Mouse (Mus musculus): Measurements from ENCODE around the gene Them7. TPM values are rescaled to one million over a fixed set of nuclear protein-coding genes. Genes with fewer than 3 reads are reported as not detected.

Them7 gene
- not detected for polyA plus RNA-seq (2017; shearing (Covaris generic))

GRCm38 (mm10) chr2:105224134-105224986 lies at the start of gene Them7:
TSS of gene Them7 (plus strand) at chr2:105224320.

GRCm38 (mm10) chr2:105399085-105399891 lies 175.2 kb downstream of the Them7 start, which contains the start of gene Rcn1:
TSS of gene Rcn1 (minus strand) at chr2:105399319.

Other genes with a start within 250 kb of the Them7 start
- 100 to 1,000 TPM; 284 to 332 TPM for gene Eif3m, start 207.2 kb upstream of the Them7 start, polyA plus RNA-seq (2017; shearing (Covaris generic))
- not detected for gene Gm11060, start 132.3 kb upstream of the Them7 start, polyA plus RNA-seq (2017; shearing (Covaris generic))
- gene Wt1, start 97.8 kb upstream of the Them7 start, polyA plus RNA-seq (2017; shearing (Covaris generic)): under 1 TPM in 1 of 2 experiments, not detected in 1; 0.38 TPM
- 10 to 100 TPM; 42.1 to 47.2 TPM for gene Rcn1, start 175.0 kb downstream of the Them7 start, polyA plus RNA-seq (2017; shearing (Covaris generic))

Data from activated CD4-positive, CD25-positive, alpha-beta regulatory T cell (primary cell).